Mouse (Mus musculus) retina, embryonic 14.5 days (tissue): ENCODE measurements at regions not wholly inside any gene's neighbourhood (a gene's known extent, or its start where the extent isn't known, plus 50 kb on each side); places are given as distances from the start of the nearest gene placed in this dataset.

Source experiments
- DNase-seq: peaks from one replicate; pipeline ENCODE4 v3.0.0-alpha.2; 2015; ENCODE audit warnings: low spot score

- no peak for DNase-seq
Observed at GRCm38 (mm10) chr6:147416592-147416991, 59.0 kb upstream of the Ccdc91 start.

- DNase-seq = no peak
Observed at GRCm38 (mm10) chr6:147413713-147414112, 61.9 kb upstream of the Ccdc91 start.

DNA sequence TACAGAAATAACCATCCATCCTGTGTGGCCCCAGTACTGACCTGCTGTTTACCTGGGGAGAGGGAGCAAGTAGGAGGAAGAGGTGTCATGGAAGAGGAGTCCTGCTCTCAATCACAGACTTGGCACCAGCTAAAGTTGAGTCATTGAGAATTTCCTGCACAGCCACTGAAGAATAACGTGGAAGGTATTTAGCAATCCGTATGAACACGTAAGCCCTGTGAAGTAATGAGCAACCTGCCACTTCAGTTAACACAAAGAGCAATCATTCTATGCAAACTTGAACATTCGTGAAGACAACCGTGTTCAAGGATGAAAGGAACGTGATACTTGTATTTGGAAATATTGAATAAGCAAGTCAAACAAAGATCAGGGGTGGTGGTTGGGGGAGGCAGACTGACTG lies 77.6 kb upstream of the Ccdc91 start:
- DNase-seq = no peak

DNA sequence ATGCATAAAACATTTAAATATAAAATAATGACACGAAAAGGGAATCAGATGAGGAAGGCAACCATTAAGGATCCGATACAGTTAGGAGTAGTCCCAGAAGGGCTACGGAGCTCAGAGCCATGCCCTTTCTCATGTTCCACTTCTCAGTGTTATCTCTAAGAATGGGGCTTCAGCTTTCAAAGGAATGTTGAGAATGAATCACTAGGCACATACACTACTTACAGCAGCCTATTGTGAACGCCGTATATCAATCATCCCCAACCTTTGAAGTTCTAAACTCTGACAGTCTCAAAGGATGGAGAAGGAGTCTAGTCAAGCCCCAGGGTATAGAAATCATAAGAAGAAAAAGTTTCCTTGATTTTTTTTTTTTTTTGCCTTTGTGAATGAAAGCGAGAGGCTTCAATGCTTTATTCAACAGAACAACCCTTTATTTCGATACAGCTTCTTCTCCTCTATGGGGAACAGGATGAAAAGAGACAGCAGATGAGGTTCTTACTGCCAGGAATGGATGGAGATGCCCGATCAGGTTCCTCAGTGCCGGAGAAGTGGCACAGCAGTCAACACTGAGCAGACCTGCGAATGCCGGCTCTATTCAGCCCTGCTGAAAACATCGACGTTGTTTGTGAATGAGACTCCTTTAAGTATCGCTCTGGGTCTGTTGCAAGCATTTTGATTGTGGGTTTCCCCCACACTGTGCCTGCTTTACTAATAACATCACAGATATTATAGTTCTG lies 84.0 kb upstream of the Ccdc91 start:
- DNase-seq = no peak

- DNase-seq = no peak
Observed at GRCm38 (mm10) chr6:147390499-147390898, 85.1 kb upstream of the Ccdc91 start.

- DNase-seq = peak; percentile 10
Observed at GRCm38 (mm10) chr6:147388727-147389126, 86.9 kb upstream of the Ccdc91 start.

GRCm38 (mm10) chr6:147385606-147386005 lies 90.0 kb upstream of the Ccdc91 start:
- DNase-seq = no peak

GRCm38 (mm10) chr6:147380519-147380918 lies 95.1 kb upstream of the Ccdc91 start:
- DNase-seq = no peak

GRCm38 (mm10) chr6:147377679-147378078 lies 97.9 kb upstream of the Ccdc91 start:
- no peak for DNase-seq

- DNase-seq = no peak
Observed at GRCm38 (mm10) chr6:147371737-147372136, 103.9 kb upstream of the Ccdc91 start.

GRCm38 (mm10) chr6:147371336-147371735 lies 104.3 kb upstream of the Ccdc91 start:
- no peak for DNase-seq

DNA sequence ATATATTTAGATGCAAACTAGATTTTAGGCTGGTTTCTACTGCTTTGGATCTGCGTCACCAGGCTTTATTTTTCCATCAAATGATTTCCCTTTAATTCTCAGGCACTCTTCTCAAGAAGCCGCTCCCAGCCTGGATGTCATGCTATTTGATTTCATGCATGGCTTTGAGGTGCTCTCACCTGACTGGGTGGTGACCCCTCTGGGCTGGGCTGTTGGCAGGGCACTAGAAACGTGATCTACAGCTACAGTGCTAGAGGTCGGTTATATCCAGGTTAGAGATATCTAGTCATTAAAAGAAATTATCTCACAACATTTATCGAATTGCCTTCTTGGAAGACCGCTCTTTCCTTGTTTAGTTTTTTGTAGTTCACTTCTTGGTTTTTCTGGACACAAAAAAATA lies 98.9 kb upstream of the Pthlh start:
- no peak for DNase-seq

- DNase-seq = no peak
Observed at GRCm38 (mm10) chr6:147357031-147357430, 93.0 kb upstream of the Pthlh start.

DNA sequence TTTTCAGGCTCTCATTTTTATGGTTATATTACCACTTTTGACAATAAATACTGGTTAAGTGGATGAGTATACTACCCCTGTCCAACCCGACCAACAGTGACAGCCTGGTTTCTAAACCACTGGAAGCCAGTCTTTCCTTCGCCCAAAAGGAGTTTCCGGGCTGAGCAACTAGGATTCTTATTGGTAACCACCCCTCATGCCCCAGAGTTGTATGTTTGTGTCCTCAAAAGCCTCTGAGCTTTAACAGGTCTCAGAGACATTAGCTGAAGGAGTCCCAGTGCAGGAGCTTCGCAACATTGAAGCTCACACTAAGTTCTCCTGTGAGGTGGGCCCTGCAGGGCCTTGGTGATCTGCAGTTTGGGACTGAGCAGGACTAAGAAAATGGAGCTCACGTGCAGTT lies 92.6 kb upstream of the Pthlh start:
- no peak for DNase-seq

DNA sequence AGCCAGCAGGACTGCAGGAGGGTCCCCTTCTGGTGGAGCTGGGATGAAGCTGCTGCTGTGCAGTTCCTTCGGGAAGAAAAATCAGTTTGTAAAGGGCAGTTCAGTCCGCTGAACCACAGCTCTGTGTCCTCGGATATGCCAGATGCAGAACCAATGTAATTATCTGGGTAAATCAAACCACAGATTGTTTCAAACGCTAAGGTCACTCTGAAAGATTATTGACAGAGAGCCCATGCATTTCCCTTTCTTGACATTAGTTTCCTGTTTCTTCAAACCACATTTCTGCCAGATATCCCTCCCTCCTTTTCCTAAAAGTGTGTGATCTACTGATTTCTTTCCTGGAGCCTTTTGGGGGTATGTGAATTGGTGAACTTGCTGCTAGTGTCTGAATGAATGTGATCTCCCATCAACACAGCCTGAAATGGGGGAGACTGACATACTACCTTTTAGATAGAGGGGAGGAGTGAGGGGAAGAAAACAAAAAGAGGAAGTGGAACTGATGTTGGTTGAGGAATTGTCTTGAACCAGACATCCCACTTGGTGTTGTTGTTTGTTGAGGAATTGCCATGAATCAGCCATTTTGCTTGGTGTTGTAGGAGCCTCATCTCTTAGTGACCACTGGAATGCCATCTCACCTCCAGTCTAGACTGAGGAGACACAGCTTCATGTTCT lies 85.7 kb upstream of the Pthlh start:
- DNase-seq = no peak

DNA sequence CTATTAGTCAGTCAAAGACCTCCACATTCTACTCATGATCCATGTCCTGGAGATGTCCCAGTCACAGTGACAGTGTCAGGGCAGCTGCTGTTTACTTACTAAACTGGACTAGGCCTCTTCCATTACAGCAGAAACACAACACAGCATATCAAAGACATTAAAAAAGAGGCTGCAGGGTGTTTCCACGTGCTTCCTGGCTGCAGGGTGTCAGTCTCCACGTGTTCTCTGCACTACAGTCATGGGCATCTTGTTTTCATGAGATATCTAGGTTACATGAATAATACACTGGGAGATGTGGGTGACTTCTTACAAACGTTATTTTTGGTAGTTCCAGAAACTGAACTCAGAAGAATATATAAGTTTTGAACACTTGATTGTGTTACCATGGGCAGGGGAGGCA lies 84.6 kb upstream of the Pthlh start:
- no peak for DNase-seq

DNA sequence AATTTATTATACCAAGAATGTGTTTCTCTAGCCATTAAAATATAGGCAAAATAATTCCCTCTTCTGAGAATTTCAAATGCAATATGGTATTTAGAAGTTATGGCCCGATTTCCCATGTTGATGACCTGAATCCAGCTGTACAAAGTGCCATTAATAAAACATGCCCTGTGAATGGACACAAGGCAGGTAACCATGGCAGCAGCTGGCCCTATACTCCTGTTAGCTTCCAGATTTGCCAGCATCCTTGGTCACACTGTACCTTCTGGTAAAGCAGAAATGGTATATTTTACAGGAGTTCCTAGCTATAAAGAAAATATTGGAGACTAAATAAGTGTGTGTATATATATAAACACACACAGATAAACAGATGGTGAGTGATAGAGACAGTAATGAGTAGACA lies 77.1 kb upstream of the Pthlh start:
- peak; percentile 18 for DNase-seq

GRCm38 (mm10) chr6:147332976-147333375 lies 69.0 kb upstream of the Pthlh start:
- DNase-seq = no peak

DNA sequence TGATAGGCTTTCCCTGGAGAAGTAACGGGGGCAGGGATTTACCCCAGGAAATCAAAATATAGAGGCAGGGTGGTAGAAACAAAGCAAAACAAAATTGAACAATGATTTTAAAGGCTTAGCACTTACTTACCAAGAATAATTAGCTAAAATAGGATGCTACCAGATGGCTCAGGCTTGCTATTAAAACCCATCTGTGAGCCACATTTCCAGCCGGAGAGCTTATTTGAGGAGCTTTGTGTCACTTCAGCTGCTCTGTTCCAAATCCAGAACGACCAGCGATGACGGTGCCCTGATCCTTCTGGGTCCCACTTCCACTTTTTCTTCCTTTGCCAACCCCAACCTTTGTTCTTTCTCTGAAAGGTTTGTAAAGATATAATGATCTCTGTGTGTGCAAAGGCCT lies 65.2 kb upstream of the Pthlh start:
- no peak for DNase-seq

GRCm38 (mm10) chr6:147324336-147324735 lies 60.4 kb upstream of the Pthlh start:
- no peak for DNase-seq

- no peak for DNase-seq
Observed at GRCm38 (mm10) chr6:147318106-147318505, 54.1 kb upstream of the Pthlh start.

DNA sequence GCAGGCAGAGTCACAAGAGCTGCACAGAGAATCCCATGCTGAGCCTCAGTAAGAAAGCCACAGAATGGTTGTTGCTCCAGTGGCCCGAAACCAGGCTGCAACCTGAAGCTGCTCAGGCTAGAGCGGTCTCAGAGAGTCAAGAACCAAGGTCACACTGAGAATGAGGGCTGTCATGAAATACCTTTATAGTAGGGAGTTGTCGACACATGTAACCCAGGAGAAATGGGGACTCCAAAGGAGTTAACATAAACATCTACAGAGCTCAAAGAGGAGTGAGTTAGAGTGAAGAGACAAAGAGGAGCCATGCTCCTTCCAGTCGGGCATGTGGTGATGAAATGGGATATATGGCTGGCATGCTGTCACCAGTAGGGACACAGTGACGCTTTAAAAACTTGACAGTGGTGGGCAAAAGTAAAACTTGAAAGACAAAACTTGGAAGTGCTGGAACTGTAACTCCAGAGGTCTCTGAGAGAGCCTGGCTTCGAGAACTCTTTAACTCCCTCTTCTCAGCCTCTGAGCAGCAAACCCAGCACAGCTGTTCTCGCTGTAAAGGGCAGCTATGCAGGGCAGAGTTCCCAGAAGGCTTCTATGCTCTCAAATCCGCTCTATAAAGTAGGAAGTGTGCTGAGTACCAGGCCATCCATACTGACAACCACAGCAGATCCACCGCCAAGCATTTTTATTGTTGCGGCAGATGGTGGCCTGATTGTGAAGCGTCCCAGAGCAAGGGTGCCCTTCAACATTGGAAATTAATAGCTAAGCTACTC lies 52.9 kb upstream of the Pthlh start:
- no peak for DNase-seq

DNA sequence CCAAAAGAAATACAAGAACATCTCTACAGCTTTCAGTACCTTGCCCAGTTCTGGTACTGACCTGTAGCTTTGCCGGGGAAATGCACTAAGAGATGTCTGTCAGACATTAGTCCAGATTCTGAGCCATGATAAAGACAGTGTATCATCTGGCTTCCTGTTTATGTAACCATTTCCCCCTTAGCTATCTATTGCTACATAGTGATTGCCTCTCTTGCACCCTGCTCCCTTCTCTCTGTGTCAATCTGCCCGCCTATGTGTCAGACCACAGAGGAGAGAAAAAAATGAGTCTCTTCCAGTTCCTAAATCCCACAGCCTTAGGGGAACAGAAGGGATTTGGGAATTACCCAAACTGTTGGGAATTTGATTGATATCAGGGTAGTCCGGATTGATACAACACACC lies 52.2 kb upstream of the Pthlh start:
- no peak for DNase-seq
